Mouse (Mus musculus) megakaryocyte, adult 5-6 weeks (primary cell): ENCODE measurements at regions not wholly inside any gene's neighbourhood (a gene's known extent, or its start where the extent isn't known, plus 50 kb on each side); places are given as distances from the start of the nearest gene placed in this dataset.
A peak's percentile ranks its signal among the peaks of the same experiment; 100 is the strongest.

Source experiments
- ATAC-seq: 2 replicates; pipeline ENCODE4 v1.8.0; 2016; ENCODE audit warnings: mild to moderate bottlenecking, inconsistent platforms; ENCODE audit not compliant: poor library complexity, severe bottlenecking

DNA sequence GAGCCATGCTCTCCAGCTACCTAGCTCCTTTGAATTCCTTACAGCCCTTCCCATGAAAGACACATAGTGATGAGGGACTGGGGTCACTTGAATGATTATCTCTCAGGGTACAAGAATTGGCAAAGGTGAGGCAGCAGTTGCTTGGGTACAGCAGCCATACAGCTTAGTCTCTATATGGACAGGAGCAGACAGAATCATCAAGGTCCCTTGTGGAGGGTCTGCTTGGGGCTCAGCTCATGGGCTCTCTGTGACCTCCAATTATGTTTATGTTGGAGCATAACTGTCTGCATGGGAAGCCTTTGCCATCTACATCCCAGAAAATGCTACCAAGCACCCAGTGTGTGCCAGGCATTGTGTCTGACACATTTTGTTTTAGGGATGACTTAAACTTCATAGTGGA is 118.4 kb upstream of the Lhcgr start:
- no peak for ATAC-seq

DNA sequence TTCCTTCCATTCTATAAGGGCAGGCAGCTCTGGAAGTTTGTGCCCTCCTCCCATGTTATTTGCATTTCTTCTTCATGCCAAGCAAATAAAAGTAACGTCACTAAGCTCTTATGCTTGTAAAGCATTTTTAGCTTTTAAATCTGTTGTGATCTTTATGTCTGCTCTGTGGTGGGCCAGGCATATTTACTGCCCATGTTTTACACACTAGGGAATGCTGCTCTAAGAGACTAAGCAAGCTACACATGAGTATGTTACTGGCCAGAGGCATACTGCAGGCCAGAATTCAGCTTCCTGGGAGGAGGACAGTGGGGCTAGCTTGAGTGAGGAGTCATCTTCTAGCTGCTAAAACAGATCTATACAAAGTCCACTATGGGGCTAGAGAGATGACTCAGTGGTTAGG is 110.0 kb upstream of the Lhcgr start:
- ATAC-seq = no peak

DNA sequence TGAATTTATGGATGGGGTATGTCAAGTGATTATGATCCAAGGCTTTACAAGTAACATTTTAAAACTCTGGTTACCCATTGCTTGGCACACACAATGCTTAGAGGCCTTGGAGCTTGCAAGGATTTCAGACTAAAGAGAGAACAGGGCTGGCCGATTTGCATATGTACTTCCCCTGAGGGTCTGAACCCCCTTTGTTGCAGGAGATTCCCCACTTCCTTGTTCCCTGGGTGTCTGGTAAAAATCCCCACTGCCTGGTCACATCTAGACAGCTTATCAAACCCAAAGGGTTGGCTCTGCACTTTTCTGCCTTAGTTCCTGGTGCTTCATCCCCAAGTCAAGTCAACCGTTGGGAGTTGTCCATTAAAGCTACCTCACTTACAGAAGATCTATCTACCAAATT is 109.1 kb upstream of the Lhcgr start:
- no peak for ATAC-seq

DNA sequence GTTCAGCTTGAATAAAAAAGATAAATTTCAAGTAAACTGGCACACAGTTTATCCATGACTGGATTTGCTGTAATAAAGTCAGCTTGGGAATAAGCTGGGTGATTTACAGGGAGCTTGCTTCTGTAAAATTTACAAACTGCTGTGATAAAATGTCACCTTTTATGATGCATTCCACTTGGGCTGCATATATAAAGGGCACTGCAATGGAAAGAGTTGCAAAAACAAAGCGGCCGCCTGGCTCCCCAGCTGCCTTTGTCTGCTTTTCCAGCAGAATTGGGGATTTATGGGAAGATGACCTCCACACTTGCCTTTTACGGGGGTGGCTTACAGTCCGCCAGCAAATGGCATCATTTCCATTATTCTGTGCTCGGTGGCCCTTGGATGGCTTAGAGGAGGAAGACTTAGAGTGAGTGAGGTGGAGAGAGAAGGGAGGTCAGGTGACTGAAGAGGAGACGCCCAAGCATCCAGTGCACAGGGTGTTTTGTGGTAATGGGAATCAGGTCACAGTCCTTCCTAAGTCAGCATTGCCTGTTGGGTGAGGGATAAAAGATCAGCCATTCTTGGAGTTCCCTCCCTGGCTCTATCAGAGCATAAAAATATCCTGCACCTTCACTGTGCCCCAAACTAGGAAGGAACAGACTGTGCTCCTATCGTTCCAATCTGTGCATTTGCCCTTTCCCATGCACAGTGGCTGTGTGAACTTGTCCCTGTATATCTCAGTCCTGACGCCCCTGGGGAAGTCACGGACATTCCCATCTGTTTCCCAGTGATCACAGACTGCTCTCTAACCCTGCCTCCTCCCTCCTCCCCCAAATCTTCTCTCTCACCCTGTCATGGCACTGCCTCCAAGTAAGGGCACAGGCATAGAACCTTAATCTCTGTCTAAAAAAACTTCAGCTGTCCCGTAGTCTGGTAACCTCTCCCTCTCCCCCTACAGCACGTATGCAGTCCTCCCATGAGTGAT is 107.2 kb upstream of the Lhcgr start:
- no peak for ATAC-seq

DNA sequence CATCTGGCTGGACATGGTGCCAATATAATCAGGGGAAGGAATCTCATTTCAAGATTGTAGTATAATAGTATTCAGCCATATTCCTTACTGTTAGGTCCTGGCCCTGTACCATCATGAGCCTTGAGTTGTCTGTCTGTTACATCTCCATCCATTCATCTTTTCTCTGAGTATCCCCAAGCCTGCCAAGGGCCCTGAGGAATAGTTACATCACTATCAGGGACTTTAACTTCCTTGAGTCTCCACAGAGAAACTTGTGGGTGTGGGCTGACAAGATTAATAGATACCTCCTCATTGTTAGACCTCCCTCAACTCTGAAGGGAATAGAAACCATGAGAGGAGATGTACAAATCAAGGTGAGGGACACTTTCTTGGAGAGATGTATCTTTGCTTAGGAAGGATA is 101.7 kb upstream of the Lhcgr start:
- ATAC-seq = no peak

DNA sequence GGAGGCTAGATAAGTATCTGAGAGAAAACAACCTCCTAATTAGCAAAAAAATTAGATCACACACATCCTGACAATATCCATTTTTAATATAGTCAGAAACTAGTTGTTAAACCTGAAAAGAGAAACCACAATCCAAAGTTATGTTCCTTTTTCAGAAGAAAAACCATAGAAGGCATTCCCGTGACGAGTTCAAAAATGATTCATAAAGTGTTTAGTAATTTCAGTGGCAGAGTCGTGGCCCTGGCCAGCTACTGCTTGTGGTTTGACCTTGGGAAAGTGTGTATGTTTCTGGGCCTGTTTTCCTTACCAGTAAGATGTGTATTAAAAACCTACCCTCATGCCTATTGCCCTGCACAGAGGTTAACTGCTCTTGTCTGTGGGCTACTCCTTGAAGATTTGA is 93.7 kb upstream of the Lhcgr start:
- no peak for ATAC-seq

DNA sequence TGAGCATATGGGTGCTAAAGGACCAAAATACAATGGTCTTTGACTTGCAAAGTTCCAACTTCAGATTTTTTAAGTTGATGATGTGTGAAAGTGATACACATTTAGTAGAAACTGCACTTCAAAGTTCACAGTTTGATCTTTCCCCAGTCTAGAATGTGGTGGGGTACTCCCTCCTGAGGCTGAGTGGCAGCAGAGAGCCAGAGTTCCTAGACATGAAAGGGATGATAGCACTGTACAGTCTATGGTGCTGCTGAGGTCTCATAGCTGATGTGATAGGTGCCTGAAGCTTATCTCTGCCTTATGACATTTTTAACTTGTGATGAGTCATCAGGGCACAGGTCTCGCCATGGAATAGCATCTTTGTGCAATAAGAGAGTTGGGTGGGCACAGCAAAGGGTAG is 87.9 kb upstream of the Lhcgr start:
- 0 out of 2 replicates have a peak, but pooled peaks have one; percentile 21 for ATAC-seq

DNA sequence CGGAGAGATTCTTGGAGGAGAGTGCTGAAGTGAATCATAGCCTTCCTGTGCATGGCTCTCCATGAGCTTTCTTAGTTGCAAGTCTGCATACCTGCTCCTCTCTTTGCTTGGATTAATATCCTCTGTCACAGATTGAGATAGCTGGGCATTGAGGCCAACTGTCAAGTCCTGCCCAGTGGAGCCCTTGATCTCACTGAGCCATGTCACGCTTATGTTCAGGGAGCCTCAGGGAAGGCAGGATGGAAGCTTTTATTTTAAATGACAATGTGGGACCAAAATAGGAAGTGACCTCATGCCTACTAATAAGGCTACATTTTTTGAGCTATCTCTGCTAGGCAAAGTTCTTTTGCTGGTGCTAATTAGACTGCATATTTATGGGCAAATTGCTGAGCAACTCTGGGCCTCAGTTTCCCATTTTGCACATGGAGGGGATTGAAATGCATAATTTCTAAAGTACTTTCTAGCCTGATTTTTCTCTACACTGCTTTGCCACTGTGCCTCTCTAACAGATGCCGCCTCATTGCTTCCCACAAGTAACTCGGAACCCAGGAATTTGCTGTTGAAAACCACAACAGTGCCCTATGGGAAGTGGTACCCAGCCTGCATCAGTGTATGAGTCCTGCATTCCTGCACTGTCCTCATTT is 78.7 kb upstream of the Lhcgr start:
- ATAC-seq = no peak

DNA sequence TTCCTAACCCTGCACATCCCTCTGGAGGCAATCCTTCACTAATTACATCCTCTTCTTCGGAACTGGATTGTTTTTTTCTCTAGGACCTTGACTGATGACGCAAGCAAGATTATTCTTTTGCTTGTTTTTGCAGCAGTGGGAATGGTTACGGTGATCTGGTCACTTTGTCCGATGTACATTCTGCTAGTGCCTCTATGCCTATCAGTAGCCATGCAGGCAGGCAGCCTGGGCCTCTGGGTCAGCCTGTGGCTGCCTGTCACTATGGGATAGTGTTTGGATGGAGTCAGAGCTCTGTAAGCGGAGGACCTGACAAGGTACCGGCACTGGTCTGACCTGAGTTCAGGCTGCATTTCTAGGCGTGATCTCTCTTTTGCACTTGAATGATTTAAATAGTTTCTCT is 72.8 kb upstream of the Lhcgr start:
- no peak for ATAC-seq

DNA sequence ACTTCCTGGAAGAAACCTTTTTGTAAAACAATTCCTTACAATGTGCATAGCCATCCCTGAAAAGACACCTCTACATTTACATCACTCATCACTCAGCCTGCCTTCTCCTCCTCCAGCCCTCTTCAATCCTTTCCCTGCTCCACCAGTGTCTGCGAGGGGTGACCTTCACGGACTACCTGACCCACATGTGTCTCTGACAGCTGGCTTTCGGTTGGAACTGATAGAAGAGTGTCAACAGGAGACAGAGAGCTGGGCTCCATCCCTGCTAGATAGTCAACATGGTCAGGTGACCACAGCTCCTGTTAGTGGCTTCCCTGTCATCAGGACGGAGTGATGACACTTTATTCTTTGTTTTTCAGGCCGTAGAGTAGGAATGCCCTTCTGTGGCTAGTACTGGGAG is 72.4 kb upstream of the Lhcgr start:
- ATAC-seq = no peak

DNA sequence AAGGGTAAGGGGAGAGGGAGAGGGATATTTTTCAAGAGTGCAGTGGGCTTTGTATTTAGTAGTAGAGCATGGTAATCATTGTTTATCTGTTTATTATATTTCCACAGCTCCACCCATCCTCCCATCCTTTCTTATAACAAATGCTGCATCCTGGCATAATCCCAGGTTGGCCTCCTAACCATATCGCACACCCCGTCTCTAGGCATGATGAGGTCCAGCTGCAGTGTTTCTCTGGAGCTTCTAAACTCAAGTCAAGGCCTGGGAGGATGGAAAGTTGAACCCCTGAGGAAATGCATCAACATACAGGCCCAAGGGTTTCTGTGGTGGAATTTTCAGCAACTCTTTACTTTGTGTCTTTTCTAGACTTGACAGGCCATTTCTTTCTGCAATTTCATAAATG is 69.3 kb upstream of the Lhcgr start:
- no peak for ATAC-seq

DNA sequence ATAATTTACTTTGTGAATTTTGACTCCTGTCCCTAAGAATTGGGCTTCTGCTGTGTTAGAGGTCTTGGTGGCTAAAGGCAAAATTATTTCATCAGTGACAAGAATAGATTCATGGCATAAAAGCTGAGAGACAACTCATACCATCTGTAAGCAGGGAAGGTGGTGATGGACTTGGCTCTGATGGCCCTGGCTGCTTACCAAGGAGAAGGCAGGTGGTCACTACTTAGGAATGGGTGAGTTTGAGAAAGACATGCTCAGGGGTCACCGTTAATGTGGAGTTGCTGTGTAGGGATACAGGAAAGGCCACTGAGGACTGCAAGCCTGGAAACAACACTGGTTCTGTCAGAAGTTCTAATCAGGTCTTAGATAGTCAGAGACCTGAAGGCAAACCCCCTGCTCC is 68.8 kb upstream of the Lhcgr start:
- no peak for ATAC-seq

DNA sequence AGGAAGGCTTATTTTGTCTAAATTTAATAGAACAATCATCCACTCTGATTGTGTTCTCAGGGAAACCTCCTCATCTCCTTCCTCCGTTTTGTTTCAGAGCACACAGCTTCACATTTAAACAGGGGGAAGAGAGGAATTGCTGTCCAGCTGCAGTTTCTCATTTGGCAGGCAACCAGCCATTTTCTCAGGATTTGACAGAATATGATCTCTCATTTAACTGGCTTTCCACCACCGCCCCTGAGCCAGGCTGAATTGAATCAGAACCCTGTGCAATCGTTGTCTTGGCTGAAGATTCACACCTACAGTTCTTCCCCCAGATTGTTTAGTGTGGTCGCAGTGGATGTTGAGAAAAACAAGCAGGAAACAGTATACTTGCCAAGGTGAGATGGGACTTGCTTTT is 66.9 kb upstream of the Lhcgr start:
- ATAC-seq = no peak

DNA sequence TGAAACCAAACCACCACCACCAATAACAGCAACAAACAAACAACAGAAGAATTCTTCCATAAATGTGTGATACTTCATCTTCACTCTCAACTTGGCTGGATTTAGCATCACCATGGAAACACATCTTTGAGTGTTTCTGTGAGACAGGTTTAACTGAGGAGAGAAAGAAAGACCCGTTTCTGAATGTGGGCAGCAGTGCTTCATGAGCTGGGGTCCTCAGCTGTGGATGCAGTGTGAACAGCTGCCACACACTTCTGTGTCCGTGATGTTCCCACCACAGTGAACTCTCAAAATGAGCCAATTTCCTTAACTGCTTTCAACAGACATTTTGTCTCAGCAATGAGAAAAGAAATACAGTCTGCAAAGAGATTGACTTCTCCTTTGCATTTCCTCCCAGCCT is 55.5 kb upstream of the Lhcgr start:
- no peak for ATAC-seq

DNA sequence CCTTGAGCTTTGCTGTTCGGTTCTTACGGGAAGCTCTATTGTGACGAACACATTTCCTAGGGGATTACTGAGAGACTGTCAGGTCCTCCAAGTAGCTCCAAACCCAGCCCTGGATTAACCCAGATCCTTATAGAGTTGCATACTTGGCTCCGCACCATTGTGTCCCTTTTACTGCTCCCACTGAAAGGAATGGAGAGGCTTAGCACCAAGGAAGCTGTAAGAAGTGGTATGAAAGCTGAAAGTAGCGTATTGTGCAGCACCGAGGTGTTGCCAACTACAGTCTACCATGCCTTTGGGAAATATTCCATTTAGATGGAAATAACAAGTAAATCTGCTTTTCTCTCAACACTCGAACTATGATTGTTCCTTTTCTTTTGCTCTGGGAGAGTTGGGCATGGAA is 53.5 kb upstream of the Lhcgr start:
- ATAC-seq = no peak
